Mouse (Mus musculus) liver, embryonic 16.5 days (tissue): ENCODE measurements at regions not wholly inside any gene's neighbourhood (a gene's known extent, or its start where the extent isn't known, plus 50 kb on each side); places are given as distances from the start of the nearest gene placed in this dataset.
A peak's percentile ranks its signal among the peaks of the same experiment; 100 is the strongest.

Experiments used
- ATAC-seq: fragments of 200-750 bp; cut with Nextera tagmentation; 2 replicates; pipeline ENCODE4 v1.8.0; 2017; ENCODE audit warnings: low read depth, mild to moderate bottlenecking, moderate number of reproducible peaks, moderate library complexity
- H3K27ac ChIP-seq: fragments of 300-500 bp; sonication (generic); 2 replicates; pipeline ENCODE4 v1.5.1; 2014; ENCODE audit warnings: mild to moderate bottlenecking, low read length
- H3K27me3 ChIP-seq: fragments of 300-500 bp; sonication (generic); 2 replicates; pipeline ENCODE4 v1.6.1; 2014; ENCODE audit warnings: low read depth, low read length, mixed read lengths; ENCODE audit not compliant: control insufficient read depth, insufficient read depth
- H3K36me3 ChIP-seq: fragments of 300-500 bp; sonication (generic); 2 replicates; pipeline ENCODE4 v1.6.1; 2014; ENCODE audit warnings: mild to moderate bottlenecking; ENCODE audit not compliant: control insufficient read depth, insufficient read depth
- H3K4me1 ChIP-seq: fragments of 300-500 bp; sonication (generic); 2 replicates; pipeline ENCODE4 v1.6.1; 2014; ENCODE audit warnings: low read depth, low read length, mixed read lengths; ENCODE audit not compliant: control insufficient read depth
- H3K4me2 ChIP-seq: fragments of 300-500 bp; sonication (generic); 2 replicates; pipeline ENCODE4 v1.6.1; 2014; ENCODE audit warnings: low read depth, low read length, mixed read lengths
- H3K4me3 ChIP-seq: fragments of 300-500 bp; sonication (generic); 2 replicates; pipeline ENCODE4 v1.5.1; 2014; ENCODE audit warnings: low read depth, mild to moderate bottlenecking, low read length
- H3K9ac ChIP-seq: fragments of 300-500 bp; sonication (generic); 2 replicates; pipeline ENCODE4 v1.6.1; 2014; ENCODE audit warnings: low read depth, low read length
- H3K9me3 ChIP-seq: fragments of 300-500 bp; sonication (generic); replicated peaks from 2 replicates; pipeline ENCODE4 v1.6.1; 2016; ENCODE audit warnings: low read length; ENCODE audit not compliant: control insufficient read depth
- WGBS: fragments of 180-500 bp; shearing (Covaris S2); extraction: QIAGEN DNeasy Blood & Tissue Kit; methylation state at CpG from one replicate; pipeline ENCODE4 v1.1.7; 2014; ENCODE audit not compliant: insufficient replicate concordance; 5-methylcytosine and 5-hydroxymethylcytosine counted together

- Histone ChIP-seq H3K4me1 (peaks cover 3% of the 10 kb centered on the region), H3K4me2 (no peak overlapping the region), H3K9me3 (no peaks in the 10 kb centered on the region), H3K9ac (no peak overlapping the region), H3K4me3 (no peak overlapping the region), H3K36me3 (no peaks in the 10 kb centered on the region), H3K27ac (no peak overlapping the region), H3K27me3 (no peaks in the 10 kb centered on the region)
- no peak for ATAC-seq
- WGBS: 47% methylated on average over 4 of the region's 4 CpGs
These were observed 113.9 kb downstream of the Gm10131 start for GRCm38 (mm10) chr8:33997676-33998075.

- Histone ChIP-seq H3K4me1 (peaks cover 6% of the 10 kb centered on the region), H3K36me3 (no peaks in the 10 kb centered on the region), H3K9me3 (no peaks in the 10 kb centered on the region), H3K4me3 (no peak overlapping the region), H3K9ac (no peak overlapping the region), H3K27ac (peak overlapping the region; percentile 71), H3K27me3 (no peaks in the 10 kb centered on the region), H3K4me2 (no peak overlapping the region)
- WGBS: 22% methylated on average over 11 of the region's 11 CpGs
- peak; percentile 84 for ATAC-seq
These were observed 118.6 kb downstream of the Gm10131 start for GRCm38 (mm10) chr8:33992946-33993345.

GRCm38 (mm10) chr8:33991917-33992875 is 119.3 kb downstream of the Gm10131 start:
- peak overlapping the region; percentile 71 for H3K27ac ChIP-seq
- H3K36me3 ChIP-seq: no peaks in the 10 kb centered on the region
- no peak overlapping the region for H3K4me2 ChIP-seq
- H3K9me3 ChIP-seq: no peaks in the 10 kb centered on the region
- H3K27me3 ChIP-seq: no peaks in the 10 kb centered on the region
- ATAC-seq: no peak
- no peak overlapping the region for H3K4me3 ChIP-seq
- H3K4me1 ChIP-seq: peaks cover 6% of the 10 kb centered on the region
- WGBS: 46% methylated on average over 12 of the region's 12 CpGs
- H3K9ac ChIP-seq: no peak overlapping the region

- 39% methylated on average over 17 of the region's 17 CpGs for WGBS
- no peak for ATAC-seq
- no peaks in the 10 kb centered on the region for H3K36me3 ChIP-seq
- no peaks in the 10 kb centered on the region for H3K9me3 ChIP-seq
- peak overlapping the region; percentile 37; the same call in 1 of the 2 replicates for H3K27ac ChIP-seq
- no peak overlapping the region for H3K4me3 ChIP-seq
- H3K4me1 ChIP-seq: peaks cover 6% of the 10 kb centered on the region
- no peak overlapping the region for H3K9ac ChIP-seq
- no peaks in the 10 kb centered on the region for H3K27me3 ChIP-seq
- no peak overlapping the region; the same call in 1 of the 2 replicates for H3K4me2 ChIP-seq
These were observed 120.2 kb downstream of the Gm10131 start for GRCm38 (mm10) chr8:33991165-33991916.

GRCm38 (mm10) chr8:33990039-33990438 is 121.5 kb downstream of the Gm10131 start:
- Histone ChIP-seq H3K9ac (no peak overlapping the region), H3K36me3 (no peaks in the 10 kb centered on the region), H3K27ac (no peak overlapping the region), H3K4me2 (no peak overlapping the region), H3K9me3 (no peaks in the 10 kb centered on the region), H3K27me3 (no peaks in the 10 kb centered on the region), H3K4me1 (peaks cover 6% of the 10 kb centered on the region), H3K4me3 (no peak overlapping the region)
- no peak for ATAC-seq
- 43% methylated on average over 9 of the region's 9 CpGs for WGBS

- ATAC-seq: no peak
- H3K27me3 ChIP-seq: no peaks in the 10 kb centered on the region
- peak overlapping the region; percentile 27; the same call in 1 of the 2 replicates for H3K4me2 ChIP-seq
- peak overlapping the region; percentile 80 for H3K27ac ChIP-seq
- H3K9ac ChIP-seq: no peak overlapping the region
- no peaks in the 10 kb centered on the region for H3K36me3 ChIP-seq
- 0 out of 2 replicates have a peak overlapping the region, but pooled peaks have one; percentile 8 for H3K4me3 ChIP-seq
- 65% methylated on average over 10 of the region's 10 CpGs for WGBS
- H3K9me3 ChIP-seq: no peaks in the 10 kb centered on the region
- peaks cover 4% of the 10 kb centered on the region for H3K4me1 ChIP-seq
These were observed 123.8 kb downstream of the Gm10131 start for GRCm38 (mm10) chr8:33987755-33988104.

GRCm38 (mm10) chr8:33987091-33987754 is 124.3 kb downstream of the Gm10131 start:
- WGBS: 71% methylated on average over 14 of the region's 15 CpGs
- Histone ChIP-seq H3K9me3 (no peaks in the 10 kb centered on the region), H3K4me2 (peak overlapping the region; percentile 27; the same call in 1 of the 2 replicates), H3K27me3 (no peaks in the 10 kb centered on the region), H3K4me1 (no peaks in the 10 kb centered on the region; the same call in 1 of the 2 replicates), H3K4me3 (0 out of 2 replicates have a peak overlapping the region, but pooled peaks have one; percentile 8), H3K9ac (no peak overlapping the region), H3K27ac (peak overlapping the region; percentile 80), H3K36me3 (no peaks in the 10 kb centered on the region)
- ATAC-seq: peak; percentile 81

GRCm38 (mm10) chr8:33986657-33987056 is 124.9 kb downstream of the Gm10131 start:
- Histone ChIP-seq H3K27ac (peak overlapping the region; percentile 73), H3K27me3 (no peaks in the 10 kb centered on the region), H3K9me3 (no peaks in the 10 kb centered on the region), H3K4me3 (no peak overlapping the region), H3K4me1 (no peaks in the 10 kb centered on the region; the same call in 1 of the 2 replicates), H3K4me2 (no peak overlapping the region), H3K9ac (no peak overlapping the region), H3K36me3 (no peaks in the 10 kb centered on the region)
- 71% methylated on average over 6 of the region's 6 CpGs for WGBS
- no peak for ATAC-seq
